Mouse (Mus musculus) forebrain, embryonic 11.5 days (tissue): Measurements from ENCODE around the gene Phf23. TPM values are rescaled to one million over a fixed set of nuclear protein-coding genes. Genes with fewer than 3 reads are reported as not detected.
"Not testable (repeated sequence)": the region's sequence is repeated elsewhere in the genome, so short reads cannot be mapped to it uniquely, and the experiment has no call there.

Source experiments
- ATAC-seq: fragments of 200-750 bp; cut with Nextera tagmentation; replicated peaks from 2 replicates; pipeline ENCODE4 v1.8.0; 2017; ENCODE audit warnings: moderate TSS enrichment; ENCODE audit not compliant: low FRiP score
- DNase-seq: peaks from one replicate; pipeline ENCODE4 v3.0.0-alpha.2; 2017; ENCODE audit warnings: low spot score
- H3K27ac ChIP-seq: fragments of 300-500 bp; sonication (generic); 2 replicates; pipeline ENCODE4 v1.5.1; 2014; ENCODE audit warnings: low read depth, low read length
- H3K27me3 ChIP-seq: fragments of 300-500 bp; sonication (generic); 2 replicates; pipeline ENCODE4 v1.6.1; 2014; ENCODE audit warnings: mild to moderate bottlenecking, low read length, mixed read lengths; ENCODE audit not compliant: control insufficient read depth, insufficient read depth
- H3K36me3 ChIP-seq: fragments of 300-500 bp; sonication (generic); 2 replicates; pipeline ENCODE4 v1.6.1; 2014; ENCODE audit warnings: mild to moderate bottlenecking, low read length, moderate library complexity, mixed read lengths; ENCODE audit not compliant: control insufficient read depth, insufficient read depth
- H3K4me1 ChIP-seq: fragments of 300-500 bp; sonication (generic); replicated peaks from 2 replicates; pipeline ENCODE4 v1.6.1; 2014; ENCODE audit warnings: low read length, mixed read lengths; ENCODE audit not compliant: control insufficient read depth, insufficient read depth
- H3K4me2 ChIP-seq: fragments of 300-500 bp; sonication (generic); 2 replicates; pipeline ENCODE4 v1.6.1; 2014; ENCODE audit warnings: low read depth, mild to moderate bottlenecking, low read length, moderate library complexity, mixed read lengths; ENCODE audit not compliant: severe bottlenecking
- H3K4me3 ChIP-seq: fragments of 300-500 bp; sonication (generic); 2 replicates; pipeline ENCODE4 v1.5.1; 2014; ENCODE audit warnings: low read depth, low read length
- H3K9ac ChIP-seq: fragments of 300-500 bp; sonication (generic); 2 replicates; pipeline ENCODE4 v1.6.1; 2014; ENCODE audit warnings: low read length
- H3K9me3 ChIP-seq: fragments of 300-500 bp; sonication (generic); 2 replicates; pipeline ENCODE4 v1.6.1; 2016; ENCODE audit warnings: low read length, mixed read lengths; ENCODE audit not compliant: control insufficient read depth
- WGBS: fragments of 180-500 bp; shearing (Covaris S2); extraction: QIAGEN DNeasy Blood & Tissue Kit; methylation state at CpG from one replicate; pipeline ENCODE4 v1.1.7; 2014; 5-methylcytosine and 5-hydroxymethylcytosine counted together
- polyA plus RNA-seq: library from polyadenylated mRNA; unstranded; fragments of >200 nt; fragmentation: Nextera tagmentation; extraction: Ambion mirVana; gene quantifications from 2 replicates; pipeline ENCODE4 v1.2.1, GENCODE M21; 2014

Gene Phf23
- polyA plus RNA-seq, 1 experiment from 2014 or later: 61.4 TPM

DNA sequence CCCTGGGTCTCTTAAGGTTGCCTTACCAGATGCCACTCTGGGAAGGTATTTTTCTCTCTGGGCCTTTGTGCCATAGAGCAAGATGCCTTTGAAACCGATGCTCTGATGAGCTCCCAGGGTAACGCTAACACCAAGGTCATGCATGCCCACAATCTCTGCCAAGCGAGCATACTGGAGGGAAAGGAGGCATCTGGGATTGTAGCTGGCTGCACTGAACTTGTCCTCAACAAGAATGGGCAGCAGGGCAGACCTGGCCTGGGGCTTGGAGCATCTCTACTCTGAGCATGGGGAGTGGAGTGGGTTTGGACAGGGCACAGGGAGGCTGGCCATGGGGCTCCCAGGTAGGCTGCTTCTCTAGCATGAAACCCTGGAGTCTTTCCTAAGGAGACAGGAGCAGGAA is 17.8 kb downstream of the Phf23 start:
- Histone ChIP-seq H3K36me3 (peaks cover 9% of the 10 kb centered on the region), H3K4me3 (no peak overlapping the region)

GRCm38 (mm10) chr11:70014051-70014450 is 18.5 kb downstream of the Phf23 start:
- Histone ChIP-seq H3K9ac (no peak overlapping the region), H3K4me1 (peaks cover 19% of the 10 kb centered on the region; the same call in 1 of the 2 replicates), H3K27ac (no peak overlapping the region), H3K36me3 (peaks cover 6% of the 10 kb centered on the region), H3K4me3 (no peak overlapping the region), H3K4me2 (no peak overlapping the region), H3K27me3 (no peaks in the 10 kb centered on the region), H3K9me3 (no peaks in the 10 kb centered on the region)
- 63% methylated on average over 5 of the region's 5 CpGs for WGBS
- no peak for DNase-seq
- no peak for ATAC-seq

More for the DNA sequence above, 17.8 kb downstream of the Phf23 start:
- Histone ChIP-seq H3K9me3 (no peaks in the 10 kb centered on the region), H3K9ac (no peak overlapping the region), H3K4me1 (peaks cover 16% of the 10 kb centered on the region; the same call in 1 of the 2 replicates), H3K27ac (no peak overlapping the region), H3K27me3 (no peaks in the 10 kb centered on the region), H3K4me2 (no peak overlapping the region)
- WGBS: 87% methylated on average over 3 of the region's 3 CpGs
- DNase-seq (no peak), ATAC-seq (no peak)

- H3K27me3 ChIP-seq: no peaks in the 10 kb centered on the region
- 1% methylated on average over 35 of the region's 35 CpGs for WGBS
- ATAC-seq: peak; percentile 85
- H3K4me3 ChIP-seq: peak within 1 kb of the TSS; percentile 50
- H3K36me3 ChIP-seq: peaks cover 6% of the 10 kb centered on the region
- peak within 1 kb of the TSS; percentile 83 for H3K4me2 ChIP-seq
- DNase-seq: peak; percentile 88
- H3K4me1 ChIP-seq: peaks cover 29% of the 10 kb centered on the region
- peak within 1 kb of the TSS; percentile 64 for H3K9ac ChIP-seq
- H3K9me3 ChIP-seq: no peaks in the 10 kb centered on the region
- H3K27ac ChIP-seq: 0 out of 2 replicates have a peak within 1 kb of the TSS, but pooled peaks have one; percentile 20
Observed at GRCm38 (mm10) chr11:70014880-70015558, 19.4 kb downstream of the Phf23 start, which contains the start of gene Acadvl. Gene Acadvl, minus strand, starts transcription at chr11:70015411.

DNA sequence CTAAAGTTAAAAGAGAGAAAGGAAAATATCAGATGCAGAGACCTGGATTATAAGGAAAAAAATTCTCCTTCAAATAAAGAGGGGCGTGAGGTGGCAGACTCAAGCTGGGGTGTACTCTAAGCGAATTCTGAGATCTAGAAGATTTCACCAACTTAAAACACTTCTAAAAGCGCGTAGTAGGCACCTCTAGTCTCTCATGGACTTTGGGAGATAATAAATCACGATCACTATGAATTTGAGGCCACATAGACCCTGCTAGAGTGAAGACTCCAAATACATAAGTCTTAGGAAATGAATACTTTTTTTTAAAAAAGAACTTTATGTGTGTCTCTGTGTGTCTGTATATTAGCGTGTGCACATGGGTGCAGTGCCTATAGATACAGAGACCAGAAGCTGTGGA is 20.1 kb downstream of the Phf23 start:
- Histone ChIP-seq H3K27me3 (no peaks in the 10 kb centered on the region), H3K4me1 (peaks cover 35% of the 10 kb centered on the region), H3K36me3 (peaks cover under 1% of the 10 kb centered on the region), H3K4me2 (peak overlapping the region; percentile 83), H3K9ac (peak overlapping the region; percentile 64; the same call in 1 of the 2 replicates), H3K4me3 (no peak overlapping the region; the same call in 1 of the 2 replicates), H3K9me3 (no peaks in the 10 kb centered on the region), H3K27ac (no peak overlapping the region)
- no peak for ATAC-seq
- WGBS: 66% methylated on average over 6 of the region's 6 CpGs
- no peak for DNase-seq

GRCm38 (mm10) chr11:70016177-70016576 is 20.6 kb downstream of the Phf23 start:
- not testable (repeated sequence) for H3K9me3 ChIP-seq, H3K27me3 ChIP-seq, H3K36me3 ChIP-seq, H3K27ac ChIP-seq, H3K9ac ChIP-seq, H3K4me2 ChIP-seq, DNase-seq, ATAC-seq, H3K4me3 ChIP-seq
- H3K4me1 ChIP-seq: peaks cover 35% of the 10 kb centered on the region
- 83% methylated on average over 2 of the region's 2 CpGs for WGBS

DNA sequence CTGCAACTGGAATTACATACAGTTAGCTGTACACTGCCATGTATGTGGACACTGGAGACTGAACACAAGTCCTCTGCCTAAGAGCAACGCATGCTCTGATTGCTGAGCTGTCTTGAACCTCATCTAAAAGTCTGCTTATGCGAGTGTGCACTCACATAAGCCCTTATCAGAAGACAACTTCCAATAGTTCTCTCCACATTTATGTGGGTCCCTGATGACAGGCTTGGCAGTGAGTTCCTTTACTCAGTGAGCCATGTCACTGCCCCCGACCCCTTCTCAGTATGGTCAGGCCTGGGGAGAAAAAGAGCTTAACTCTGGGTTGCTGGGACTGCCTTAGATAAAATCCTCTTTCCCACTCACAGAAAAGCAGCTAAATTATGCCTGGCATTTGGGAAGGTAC is 21.1 kb downstream of the Phf23 start, which contains the start of gene Dlg4:
Gene Dlg4, plus strand, starts transcription at position 274 of the 400 bp plus-strand sequence.
- 70% methylated on average over 3 of the region's 3 CpGs for WGBS
- DNase-seq: no peak
- Histone ChIP-seq H3K9ac (peak within 1 kb of the TSS; percentile 78), H3K4me2 (peak within 1 kb of the TSS; percentile 65), H3K4me3 (peak within 1 kb of the TSS; percentile 62), H3K4me1 (peaks cover 35% of the 10 kb centered on the region), H3K36me3 (no peaks in the 10 kb centered on the region; the same call in 1 of the 2 replicates), H3K27me3 (no peaks in the 10 kb centered on the region), H3K27ac (peak within 1 kb of the TSS; percentile 53; the same call in 1 of the 2 replicates), H3K9me3 (no peaks in the 10 kb centered on the region)
- no peak for ATAC-seq

- H3K36me3 ChIP-seq: no peaks in the 10 kb centered on the region; the same call in 1 of the 2 replicates
- peak overlapping the region; percentile 39 for H3K9ac ChIP-seq
- ATAC-seq: no peak
- H3K27ac ChIP-seq: 0 out of 2 replicates have a peak overlapping the region, but pooled peaks have one; percentile 13
- 31% methylated on average over 7 of the region's 7 CpGs for WGBS
- no peak overlapping the region for H3K4me3 ChIP-seq
- peak overlapping the region; percentile 65; the same call in 1 of the 2 replicates for H3K4me2 ChIP-seq
- no peaks in the 10 kb centered on the region for H3K27me3 ChIP-seq
- DNase-seq: no peak
- peaks cover 39% of the 10 kb centered on the region for H3K4me1 ChIP-seq
- no peaks in the 10 kb centered on the region for H3K9me3 ChIP-seq
Observed at GRCm38 (mm10) chr11:70017199-70017767, 21.7 kb downstream of the Phf23 start.

- Histone ChIP-seq H3K27ac (peak overlapping the region; percentile 67), H3K27me3 (no peaks in the 10 kb centered on the region), H3K4me2 (peak overlapping the region; percentile 65), H3K9me3 (no peaks in the 10 kb centered on the region), H3K4me1 (peaks cover 42% of the 10 kb centered on the region), H3K36me3 (no peaks in the 10 kb centered on the region), H3K4me3 (peak overlapping the region; percentile 62), H3K9ac (peak overlapping the region; percentile 78)
- 1% methylated on average over 23 of the region's 25 CpGs for WGBS
- peak; percentile 87 for DNase-seq
- ATAC-seq: no peak
Observed at GRCm38 (mm10) chr11:70018131-70018990, 22.8 kb downstream of the Phf23 start.
